ENCODE assay signal across 8 mouse cellular contexts in genomic region chr11:4159808-4160708, GRCm38 (mm10). TPM values are rescaled to one million over a fixed set of nuclear protein-coding genes. Genes with fewer than 3 reads are reported as not detected.
DNase-seq lines count a peak whose midpoint lies in the region; ATAC-seq and TF ChIP-seq lines count a peak whose summit lies in the region.

Gene Ccdc157 (minus strand): TSS chr11:4160293.
Gene Sf3a1 (plus strand): TSS chr11:4160350.

- H3K4me2 ChIP-seq in forebrain, embryonic 14.5 days (ENCODE audit: low read length): peak within 1 kb of the TSS; percentile 68
- H3K4me2 ChIP-seq in neural tube, embryonic 15.5 days: peak within 1 kb of the TSS; percentile 88

- peak within 1 kb of the TSS; percentile 90 for H3K9ac ChIP-seq in ES-Bruce4 (ENCODE audit: low read depth, poor library complexity, severe bottlenecking)
- H3K9ac ChIP-seq in forebrain, embryonic 14.5 days (ENCODE audit: low read length): peak within 1 kb of the TSS; percentile 87
- peak within 1 kb of the TSS; percentile 92 for H3K9ac ChIP-seq in neural tube, embryonic 15.5 days (replicated peaks)

- ATAC-seq in cerebellum, adult (ENCODE audit: insufficient number of reproducible peaks, low FRiP score, low TSS enrichment): peak; percentile 94
- peak; percentile 98 for ATAC-seq in forebrain, embryonic 14.5 days
- peak; percentile 97 for ATAC-seq in neural tube, embryonic 15.5 days (ENCODE audit: low FRiP score)

- intact Hi-C loops in heart, postnatal 14 days (cut with DNase I): loop anchor here (1.0 kb wide), 1 partner anchor 25 kb away; the partner anchor contains the start of gene Rnf215

- H3K4me1 ChIP-seq in ES-Bruce4 (ENCODE audit: control insufficient read depth, insufficient read depth, low read length): no peaks in the 10 kb centered on the region
- H3K4me1 ChIP-seq in forebrain, embryonic 14.5 days (ENCODE audit: control insufficient read depth, insufficient read depth, low read length): peaks cover 13% of the 10 kb centered on the region
- H3K4me1 ChIP-seq in neural tube, embryonic 15.5 days: peaks cover 55% of the 10 kb centered on the region

- 1% methylated on average over 54 of the region's 54 CpGs for WGBS in forebrain, embryonic 14.5 days
- WGBS in neural tube, embryonic 15.5 days: 2% methylated on average over 51 of the region's 54 CpGs

- no peaks in the 10 kb centered on the region for H3K9me3 ChIP-seq in ES-Bruce4 (replicated peaks; ENCODE audit: control insufficient read depth, insufficient read depth, low read length, poor library complexity, severe bottlenecking)
- H3K9me3 ChIP-seq in forebrain, embryonic 14.5 days (replicated peaks; ENCODE audit: control insufficient read depth, low read length): no peaks in the 10 kb centered on the region
- no peaks in the 10 kb centered on the region for H3K9me3 ChIP-seq in neural tube, embryonic 15.5 days (replicated peaks)

- peak; percentile 28 for TF ChIP-seq POLR2A in ES-Bruce4 (IDR thresholded peaks at IDR 0.05; ENCODE audit: insufficient read depth, low read length)

- no peak for TF ChIP-seq CTCF in ES-Bruce4 (IDR thresholded peaks at IDR 0.05; ENCODE audit: low read depth, low read length)

- peak; percentile 96 for DNase-seq in forebrain, embryonic 14.5 days (ENCODE audit: low spot score)
- peak; percentile 95 to 97 for DNase-seq in heart, postnatal 14 days
- DNase-seq in layer of hippocampus, adult 11-12 months (ENCODE audit: low spot score): peak; percentile 93
- peak; percentile 94 to 95 for DNase-seq in lung, adult 18-20 months
- peak; percentile 94 for DNase-seq in testis, postnatal 14 days (ENCODE audit: low spot score)

- TF ChIP-seq EP300 in ES-Bruce4 (IDR thresholded peaks at IDR 0.05; ENCODE audit: insufficient read depth, low read depth, low read length): no peak

- no peaks in the 10 kb centered on the region for H3K27me3 ChIP-seq in ES-Bruce4 (ENCODE audit: control insufficient read depth, insufficient read depth, low read length, poor library complexity, severe bottlenecking)
- H3K27me3 ChIP-seq in forebrain, embryonic 14.5 days (replicated peaks; ENCODE audit: control insufficient read depth, insufficient read depth, low read length): no peaks in the 10 kb centered on the region
- no peaks in the 10 kb centered on the region for H3K27me3 ChIP-seq in neural tube, embryonic 15.5 days (replicated peaks)

- peaks cover 38% of the 10 kb centered on the region for H3K36me3 ChIP-seq in ES-Bruce4 (ENCODE audit: control insufficient read depth, insufficient read depth, low read length, poor library complexity, severe bottlenecking)
- H3K36me3 ChIP-seq in forebrain, embryonic 14.5 days (ENCODE audit: control insufficient read depth, insufficient read depth, low read length): peaks cover 36% of the 10 kb centered on the region
- H3K36me3 ChIP-seq in neural tube, embryonic 15.5 days: peaks cover 33% of the 10 kb centered on the region

- H3K27ac ChIP-seq in ES-Bruce4 (ENCODE audit: insufficient read depth, low read length): no peak within 1 kb of the TSS
- peak within 1 kb of the TSS; percentile 89 for H3K27ac ChIP-seq in forebrain, embryonic 14.5 days (ENCODE audit: low read depth, low read length)
- H3K27ac ChIP-seq in neural tube, embryonic 15.5 days (replicated peaks): peak within 1 kb of the TSS; percentile 96

- H3K4me3 ChIP-seq in ES-Bruce4 (ENCODE audit: low read depth, low read length): peak within 1 kb of the TSS; percentile 99
- H3K4me3 ChIP-seq in forebrain, embryonic 14.5 days (ENCODE audit: low read depth, low read length): peak within 1 kb of the TSS; percentile 90
- peak within 1 kb of the TSS; percentile 91 for H3K4me3 ChIP-seq in neural tube, embryonic 15.5 days (replicated peaks)

RNA-seq across cellular contexts. Expression of gene Ccdc157, which starts in this region (rescaled TPM):
- polyA plus RNA-seq in ES-Bruce4 (2011; ENCODE audit: insufficient read depth, insufficient read length, low read depth, missing spikeins): 3.7 and 5.8 TPM in 2 replicates
- polyA plus RNA-seq in forebrain, embryonic 14.5 days (2014; fragmentation: Nextera tagmentation; extraction: Ambion mirVana): 2.4 and 2.9 TPM in 2 replicates
- 1 to 10 TPM; 5.6 to 7.4 TPM for total RNA-seq in heart, postnatal 14 days (2021)
- 7.5 and 10.0 TPM in 2 replicates for polyA plus RNA-seq in neural tube, embryonic 15.5 days (2015; fragmentation: Nextera tagmentation; extraction: Ambion mirVana)

RNA-seq across cellular contexts. Expression of gene Sf3a1, which starts in this region (rescaled TPM):
- 117 and 125 TPM in 2 replicates for polyA plus RNA-seq in ES-Bruce4 (2011; ENCODE audit: insufficient read depth, insufficient read length, low read depth, missing spikeins)
- polyA plus RNA-seq in forebrain, embryonic 14.5 days (2014; fragmentation: Nextera tagmentation; extraction: Ambion mirVana): 51.5 and 59.3 TPM in 2 replicates
- total RNA-seq in heart, postnatal 14 days (2021): 10 to 100 TPM; 38.4 to 46.7 TPM
- 41.8 and 47.4 TPM in 2 replicates for polyA plus RNA-seq in neural tube, embryonic 15.5 days (2015; fragmentation: Nextera tagmentation; extraction: Ambion mirVana)
